Mouse (Mus musculus) splenic B cell, adult 2 months (primary cell): ENCODE data around the gene Them7.

Experiments used
- DNase-seq: peaks from one replicate; pipeline ENCODE4 v3.0.0-alpha.2; 2011; ENCODE audit warnings: low read depth, low spot score
- H3K27me3 ChIP-seq: 2 replicates; pipeline ENCODE4 v1.6.1; 2012; ENCODE audit warnings: mild to moderate bottlenecking, low read length, moderate library complexity, mixed read lengths; ENCODE audit not compliant: control insufficient read depth, poor library complexity, insufficient read depth, severe bottlenecking
- H3K36me3 ChIP-seq: 2 replicates; pipeline ENCODE4 v1.6.1; 2012; ENCODE audit warnings: mild to moderate bottlenecking, low read length, moderate library complexity, mixed read lengths; ENCODE audit not compliant: control insufficient read depth, poor library complexity, insufficient read depth, severe bottlenecking

Them7 gene

GRCm38 (mm10) chr2:105220738-105221303 lies 3.3 kb upstream of the Them7 start:
- no peaks in the 10 kb centered on the region for H3K36me3 ChIP-seq
- DNase-seq: no peak
- H3K27me3 ChIP-seq: no peaks in the 10 kb centered on the region

DNA sequence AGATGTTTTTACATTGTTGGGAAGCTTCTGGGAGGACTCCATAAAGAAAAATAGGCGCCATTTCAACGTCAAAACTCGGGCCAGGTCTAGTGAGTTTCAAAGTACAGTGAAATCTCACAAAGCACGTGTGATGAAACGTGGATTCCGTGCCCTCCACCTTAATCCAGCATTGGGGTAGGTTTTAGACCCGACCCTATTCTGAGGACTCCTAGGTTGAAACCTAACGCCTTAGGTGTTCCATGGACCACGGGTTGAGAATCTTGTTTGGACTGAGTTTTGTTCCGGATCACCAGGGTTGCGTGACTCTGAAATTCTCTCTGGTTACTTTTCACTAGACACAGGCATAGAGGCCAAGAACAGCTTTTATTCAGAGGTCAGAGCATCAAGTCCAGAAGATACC lies 514 bp upstream of the Them7 start:
- no peaks in the 10 kb centered on the region for H3K27me3 ChIP-seq
- no peaks in the 10 kb centered on the region for H3K36me3 ChIP-seq
- DNase-seq: no peak

DNA sequence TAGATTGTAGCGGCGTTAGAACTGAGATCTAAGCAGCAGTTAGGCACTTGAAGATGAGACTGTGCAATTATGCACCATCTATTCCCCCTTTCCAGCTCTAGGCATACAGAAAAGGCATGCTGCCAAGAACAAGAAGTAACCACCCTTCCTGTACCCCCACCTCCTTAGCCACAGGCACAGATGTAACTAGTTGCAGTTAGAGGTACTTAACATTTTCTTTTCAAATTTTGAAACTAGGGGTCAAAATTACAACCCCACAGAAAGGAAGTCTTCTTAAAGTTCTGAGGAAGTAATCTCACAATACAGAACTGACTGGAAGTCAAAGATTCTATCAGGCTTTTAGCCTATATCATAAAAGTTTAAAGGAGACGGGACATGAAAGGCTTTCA lies 861 bp downstream of the Them7 start:
- no peak for DNase-seq

GRCm38 (mm10) chr2:105226297-105226958 lies 2.3 kb downstream of the Them7 start:
- no peaks in the 10 kb centered on the region for H3K36me3 ChIP-seq
- no peaks in the 10 kb centered on the region for H3K27me3 ChIP-seq
- no peak for DNase-seq

More for the DNA sequence above, 861 bp downstream of the Them7 start:
- H3K36me3 ChIP-seq: no peaks in the 10 kb centered on the region
- H3K27me3 ChIP-seq: no peaks in the 10 kb centered on the region

- Histone ChIP-seq H3K36me3 (no peaks in the 10 kb centered on the region), H3K27me3 (no peaks in the 10 kb centered on the region)
- DNase-seq: no peak
Measured at GRCm38 (mm10) chr2:105228416-105228815, 4.3 kb downstream of the Them7 start.

GRCm38 (mm10) chr2:105230333-105230732 lies 6.2 kb downstream of the Them7 start:
- no peaks in the 10 kb centered on the region for H3K27me3 ChIP-seq
- no peaks in the 10 kb centered on the region for H3K36me3 ChIP-seq
- peak; percentile 54 for DNase-seq

DNA sequence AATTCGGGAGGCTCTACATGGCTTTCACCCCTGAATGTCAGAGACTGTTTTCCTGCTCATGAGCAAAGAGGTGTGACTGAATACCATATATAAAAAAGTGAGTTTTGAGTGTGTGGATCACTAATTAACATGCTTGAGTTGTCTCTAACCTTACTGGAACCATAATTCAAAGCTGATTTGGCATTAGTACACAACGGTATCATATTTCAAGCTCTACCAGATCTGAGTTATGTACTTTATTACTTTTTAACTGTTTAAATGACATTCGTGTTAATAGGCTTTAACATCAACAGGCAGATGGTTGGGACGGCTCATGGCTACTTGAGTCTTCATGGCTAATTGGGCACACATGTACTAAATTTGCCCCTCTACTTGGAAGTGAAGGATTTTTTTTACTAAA lies 8.3 kb downstream of the Them7 start:
- no peak for DNase-seq
- no peaks in the 10 kb centered on the region for H3K27me3 ChIP-seq

GRCm38 (mm10) chr2:105234278-105234677 lies 10.2 kb downstream of the Them7 start:
- Histone ChIP-seq H3K36me3 (no peaks in the 10 kb centered on the region), H3K27me3 (no peaks in the 10 kb centered on the region)
- DNase-seq: no peak

More for the DNA sequence above, 8.3 kb downstream of the Them7 start:
- no peaks in the 10 kb centered on the region for H3K36me3 ChIP-seq

DNA sequence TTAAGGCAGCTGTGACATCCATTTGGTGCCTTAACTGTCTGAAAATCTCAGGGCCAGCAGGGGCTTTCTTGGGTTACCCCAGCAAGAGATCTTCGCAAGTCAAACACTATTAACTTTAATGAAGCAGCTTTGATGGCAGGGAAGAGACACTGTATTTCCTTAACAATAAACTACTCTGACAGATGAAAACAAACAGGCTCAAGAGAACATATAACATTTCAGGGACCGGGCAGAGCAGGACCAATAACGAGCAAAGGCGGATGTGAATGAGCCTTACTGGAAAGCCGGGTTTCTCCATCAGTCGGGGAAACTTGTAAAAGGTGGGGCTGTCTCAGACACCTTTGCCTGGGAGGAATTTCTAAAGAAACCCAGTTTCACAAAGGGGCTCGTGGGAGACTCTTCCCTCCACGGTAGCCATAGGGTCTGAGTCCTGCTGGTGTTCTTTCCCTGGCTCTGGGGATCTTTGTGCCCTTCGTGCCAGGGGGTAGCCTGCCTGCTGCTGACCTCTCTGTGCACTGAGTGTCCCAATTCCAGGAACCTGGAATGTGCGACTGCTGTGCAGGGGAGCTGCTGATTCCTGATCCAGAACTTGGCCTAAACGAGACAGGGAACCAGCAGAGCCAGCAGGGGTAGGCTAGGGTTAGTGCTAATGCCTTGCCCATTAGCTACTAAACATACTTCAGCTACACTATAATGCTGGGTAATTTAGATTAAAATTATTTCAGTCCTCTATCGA lies 11.4 kb downstream of the Them7 start:
- Histone ChIP-seq H3K36me3 (no peaks in the 10 kb centered on the region), H3K27me3 (no peaks in the 10 kb centered on the region)
- DNase-seq: no peak

DNA sequence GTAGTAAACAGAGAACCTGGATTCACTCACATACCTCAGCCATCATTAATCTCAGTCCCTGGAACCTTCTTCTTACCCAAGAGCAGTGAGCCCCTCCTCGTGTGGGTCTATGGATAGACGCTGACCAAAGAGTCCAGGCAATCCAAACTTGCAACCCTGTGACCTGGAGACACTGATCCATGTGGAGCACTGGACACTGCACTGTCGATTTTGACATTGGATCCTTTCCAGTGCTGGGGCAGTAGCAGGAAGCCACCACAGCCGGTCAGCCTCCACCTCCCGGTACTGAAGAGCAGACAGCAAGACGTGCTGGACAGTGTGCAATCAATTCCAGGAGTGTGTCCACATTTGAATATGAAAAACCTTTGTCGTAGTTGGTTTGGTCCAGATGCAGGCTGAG lies 13.3 kb downstream of the Them7 start:
- Histone ChIP-seq H3K27me3 (no peaks in the 10 kb centered on the region), H3K36me3 (no peaks in the 10 kb centered on the region)
- no peak for DNase-seq

GRCm38 (mm10) chr2:105237841-105238240 lies 13.7 kb downstream of the Them7 start:
- H3K27me3 ChIP-seq: no peaks in the 10 kb centered on the region
- no peak for DNase-seq
- no peaks in the 10 kb centered on the region for H3K36me3 ChIP-seq

DNA sequence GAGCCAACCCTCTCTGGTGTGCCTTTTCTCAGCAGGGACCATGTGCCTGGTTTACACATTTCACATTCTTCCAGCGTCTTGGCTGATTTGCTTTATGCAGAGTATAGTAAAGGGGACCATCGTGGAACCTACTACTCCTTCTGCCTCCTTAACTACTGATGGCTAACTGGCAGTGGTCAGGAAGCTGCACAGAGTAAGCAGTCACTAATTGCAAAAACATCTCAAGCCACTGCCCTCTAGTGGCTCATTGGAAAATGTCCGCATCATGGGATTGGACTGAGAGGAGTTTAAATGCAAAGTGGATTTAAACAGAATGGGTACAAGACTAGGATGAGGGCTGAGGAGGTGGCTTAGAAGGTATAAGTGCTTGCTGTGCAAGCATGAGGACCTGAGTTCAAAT lies 14.7 kb downstream of the Them7 start:
- Histone ChIP-seq H3K27me3 (no peaks in the 10 kb centered on the region), H3K36me3 (no peaks in the 10 kb centered on the region)
- peak; percentile 8 for DNase-seq

GRCm38 (mm10) chr2:105240631-105241030 lies 16.5 kb downstream of the Them7 start:
- no peak for DNase-seq
- H3K36me3 ChIP-seq: no peaks in the 10 kb centered on the region
- no peaks in the 10 kb centered on the region for H3K27me3 ChIP-seq

DNA sequence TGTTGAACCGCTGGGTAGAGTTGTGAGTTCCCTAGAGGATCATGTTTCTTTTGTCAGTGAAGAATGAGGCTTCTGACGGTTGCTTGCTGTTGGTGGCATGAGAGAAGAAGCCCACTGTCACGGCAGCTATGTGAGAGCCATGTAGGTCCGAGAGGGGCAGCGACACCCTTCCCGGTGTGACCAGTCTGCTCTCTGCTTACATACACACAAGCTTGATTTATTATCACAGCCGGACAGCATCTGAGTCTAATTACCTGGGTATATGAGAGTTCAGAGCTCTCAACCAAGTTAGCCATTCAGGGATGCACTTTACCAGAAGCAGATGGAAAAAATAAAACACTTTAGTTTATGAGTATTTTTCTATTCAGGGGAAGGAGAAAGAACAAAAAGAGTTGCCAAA lies 18.8 kb downstream of the Them7 start:
- no peaks in the 10 kb centered on the region for H3K27me3 ChIP-seq
- H3K36me3 ChIP-seq: no peaks in the 10 kb centered on the region
- no peak for DNase-seq

DNA sequence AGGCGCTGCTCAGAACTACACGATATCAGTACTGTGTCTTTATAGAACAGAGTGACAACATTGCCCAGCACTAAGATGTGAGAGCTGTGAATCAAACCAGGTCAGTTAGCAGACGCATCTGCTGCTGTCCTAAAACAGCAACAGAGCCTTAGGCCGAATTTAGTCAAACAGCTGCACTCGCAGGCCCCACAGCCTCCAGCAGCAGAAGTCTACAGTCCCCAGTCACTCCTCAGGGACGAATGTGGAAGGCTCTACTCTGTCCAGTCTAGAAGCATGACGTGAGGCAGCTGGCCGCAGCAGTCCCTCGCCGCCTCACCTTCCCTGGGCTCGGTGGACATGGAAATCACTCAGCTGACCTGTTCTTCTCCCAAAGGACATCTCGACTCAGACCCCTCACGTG lies 20.6 kb downstream of the Them7 start:
- H3K27me3 ChIP-seq: no peaks in the 10 kb centered on the region
- no peak for DNase-seq

More for the DNA sequence above, 20.6 kb downstream of the Them7 start:
- H3K36me3 ChIP-seq: no peaks in the 10 kb centered on the region
